Mouse (Mus musculus) liver, embryonic 13.5 days (tissue): ENCODE measurements around the gene Nfia. TPM values are rescaled to one million over a fixed set of nuclear protein-coding genes. Genes with fewer than 3 reads are reported as not detected.

ENCODE experiments used
- ATAC-seq: fragments of 200-750 bp; cut with Nextera tagmentation; 2 replicates; pipeline ENCODE4 v1.8.0; 2017; ENCODE audit warnings: low read depth, mild to moderate bottlenecking, moderate number of reproducible peaks, moderate library complexity
- DNase-seq: peaks from one replicate; pipeline ENCODE4 v3.0.0; 2022
- H3K27ac ChIP-seq: fragments of 300-500 bp; sonication (generic); 2 replicates; pipeline ENCODE4 v1.5.1; 2015; ENCODE audit warnings: moderate library complexity, mild to moderate bottlenecking, inconsistent platforms
- H3K27me3 ChIP-seq: fragments of 300-500 bp; sonication (generic); 2 replicates; pipeline ENCODE4 v1.6.1; 2015; ENCODE audit warnings: mild to moderate bottlenecking, inconsistent platforms
- H3K36me3 ChIP-seq: fragments of 300-500 bp; sonication (generic); 2 replicates; pipeline ENCODE4 v1.6.1; 2015; ENCODE audit warnings: mild to moderate bottlenecking, inconsistent platforms
- H3K4me1 ChIP-seq: fragments of 300-500 bp; sonication (generic); replicated peaks from 2 replicates; pipeline ENCODE4 v1.6.1; 2015; ENCODE audit warnings: inconsistent platforms
- H3K4me2 ChIP-seq: fragments of 300-500 bp; sonication (generic); 2 replicates; pipeline ENCODE4 v1.6.1; 2015; ENCODE audit warnings: inconsistent platforms, mild to moderate bottlenecking, moderate library complexity
- H3K4me3 ChIP-seq: fragments of 300-500 bp; sonication (generic); replicated peaks from 2 replicates; pipeline ENCODE4 v1.5.1; 2015; ENCODE audit warnings: mild to moderate bottlenecking, inconsistent platforms
- H3K9ac ChIP-seq: fragments of 300-500 bp; sonication (generic); 2 replicates; pipeline ENCODE4 v1.6.1; 2015; ENCODE audit warnings: mild to moderate bottlenecking, inconsistent platforms
- H3K9me3 ChIP-seq: fragments of 300-500 bp; sonication (generic); replicated peaks from 2 replicates; pipeline ENCODE4 v1.6.1; 2016; ENCODE audit warnings: inconsistent platforms
- WGBS: fragments of 180-500 bp; shearing (Covaris S2); methylation state at CpG from one replicate; pipeline ENCODE4 v1.1.7; 2015; ENCODE audit not compliant: insufficient replicate concordance; 5-methylcytosine and 5-hydroxymethylcytosine counted together
- polyA plus RNA-seq: library from polyadenylated mRNA; unstranded; fragments of >200 nt; fragmentation: Nextera tagmentation; extraction: Ambion mirVana; gene quantifications from 2 replicates; pipeline ENCODE4 v1.2.1, GENCODE M21; 2015

The Nfia gene
- polyA plus RNA-seq, 1 experiment from 2014 or later, result 3.0 TPM

DNA sequence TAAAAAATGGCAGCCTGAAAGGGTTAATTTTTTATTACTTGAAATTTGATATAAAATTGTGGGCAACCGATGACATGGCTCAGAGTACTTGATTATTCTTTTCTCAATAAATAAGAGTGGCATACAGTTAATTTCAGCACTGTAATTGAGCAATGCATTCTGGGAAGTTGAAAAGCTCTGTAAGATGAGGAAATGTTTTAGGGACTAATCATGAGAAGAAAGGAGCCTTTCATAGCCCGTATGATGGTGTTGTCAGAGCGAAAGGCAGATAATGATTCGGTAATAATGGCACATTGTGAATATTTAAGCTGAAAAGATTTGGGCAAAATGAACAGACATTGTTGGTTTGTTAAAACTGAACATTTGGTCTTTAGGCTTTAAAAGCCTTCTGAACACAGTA lies 133.3 kb downstream of the Nfia start:
- H3K9ac ChIP-seq, result no peak overlapping the region
- H3K9me3 ChIP-seq, result no peaks in the 10 kb centered on the region
- H3K4me1 ChIP-seq, result peaks cover 4% of the 10 kb centered on the region; the same call in 1 of the 2 replicates
- H3K27me3 ChIP-seq, result no peaks in the 10 kb centered on the region
- H3K27ac ChIP-seq, result no peak overlapping the region
- no peak overlapping the region for H3K4me2 ChIP-seq
- no peak for DNase-seq
- ATAC-seq, result no peak
- no peak overlapping the region for H3K4me3 ChIP-seq
- no peaks in the 10 kb centered on the region; the same call in 1 of the 2 replicates for H3K36me3 ChIP-seq
- WGBS, result 71% methylated on average over 4 of the region's 4 CpGs

- DNase-seq (no peak), ATAC-seq (no peak)
- Histone ChIP-seq H3K4me3 (no peak overlapping the region), H3K4me2 (no peak overlapping the region), H3K36me3 (no peaks in the 10 kb centered on the region; the same call in 1 of the 2 replicates), H3K9me3 (no peaks in the 10 kb centered on the region), H3K9ac (no peak overlapping the region), H3K4me1 (0 out of 2 replicates have a peak, but pooled peaks cover 3% of the 10 kb centered on the region), H3K27me3 (no peaks in the 10 kb centered on the region), H3K27ac (no peak overlapping the region)
- WGBS, result 53% methylated on average over 4 of the region's 4 CpGs
Measured at GRCm38 (mm10) chr4:97908576-97909147, 136.1 kb downstream of the Nfia start.

- no peak for DNase-seq
- Histone ChIP-seq H3K9me3 (no peaks in the 10 kb centered on the region), H3K9ac (no peak overlapping the region), H3K27ac (no peak overlapping the region), H3K27me3 (no peaks in the 10 kb centered on the region), H3K4me2 (no peak overlapping the region), H3K4me1 (0 out of 2 replicates have a peak, but pooled peaks cover 3% of the 10 kb centered on the region), H3K36me3 (no peaks in the 10 kb centered on the region; the same call in 1 of the 2 replicates), H3K4me3 (no peak overlapping the region)
- no peak for ATAC-seq
- WGBS, result 72% methylated on average over 9 of the region's 9 CpGs
Measured at GRCm38 (mm10) chr4:97910115-97910776, 137.7 kb downstream of the Nfia start.

DNA sequence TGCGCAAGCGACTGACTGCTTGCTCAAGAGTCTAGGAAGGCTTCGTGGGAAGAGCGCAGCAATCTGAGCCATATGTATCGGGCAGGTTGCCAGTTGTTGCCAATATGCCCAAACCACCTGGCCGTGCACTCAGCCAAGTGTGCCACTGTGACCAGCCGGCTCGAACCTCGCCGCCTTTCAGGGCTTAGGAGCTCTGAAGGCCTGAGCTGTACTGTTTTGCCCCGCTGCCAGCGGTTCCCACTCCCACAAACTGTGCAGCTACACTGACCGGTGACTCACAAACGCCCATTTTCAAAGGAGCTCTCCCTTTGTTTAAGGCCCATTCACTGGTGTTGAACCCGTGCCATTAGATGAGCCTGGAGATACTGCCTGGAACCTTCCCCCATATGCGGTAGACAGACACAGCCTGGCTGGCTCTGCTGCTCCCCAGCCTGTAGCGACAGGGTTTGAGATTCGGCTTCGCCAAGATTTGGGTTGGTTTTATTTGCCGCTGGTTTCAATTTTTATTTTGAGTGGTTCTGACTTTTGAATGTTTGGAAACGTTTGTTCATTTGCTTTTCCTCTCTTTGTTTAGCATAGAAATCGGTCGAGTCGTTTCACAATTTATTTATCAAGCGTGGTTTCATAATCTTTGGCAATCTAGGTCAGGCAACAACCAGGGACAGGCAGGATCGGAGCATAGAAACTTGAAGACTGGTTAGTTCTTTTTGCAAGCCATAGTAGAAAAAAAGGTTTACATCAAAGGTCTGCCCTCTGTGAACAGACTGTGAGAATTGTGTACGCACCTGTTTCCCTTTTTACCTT lies 138.4 kb downstream of the Nfia start:
- DNase-seq, result no peak

GRCm38 (mm10) chr4:97911755-97912154 lies 139.2 kb downstream of the Nfia start:
- DNase-seq, result no peak
- no peak overlapping the region for H3K9ac ChIP-seq
- no peak for ATAC-seq
- H3K27ac ChIP-seq, result no peak overlapping the region
- WGBS, result 74% methylated on average over 7 of the region's 7 CpGs
- H3K36me3 ChIP-seq, result no peaks in the 10 kb centered on the region; the same call in 1 of the 2 replicates
- H3K27me3 ChIP-seq, result no peaks in the 10 kb centered on the region
- H3K9me3 ChIP-seq, result no peaks in the 10 kb centered on the region
- H3K4me1 ChIP-seq, result 0 out of 2 replicates have a peak, but pooled peaks cover 3% of the 10 kb centered on the region
- H3K4me3 ChIP-seq, result no peak overlapping the region
- H3K4me2 ChIP-seq, result no peak overlapping the region

More for the DNA sequence above, 138.4 kb downstream of the Nfia start:
- no peak overlapping the region for H3K4me2 ChIP-seq
- 0 out of 2 replicates have a peak, but pooled peaks cover 3% of the 10 kb centered on the region for H3K4me1 ChIP-seq
- H3K9me3 ChIP-seq, result no peaks in the 10 kb centered on the region
- 78% methylated on average over 27 of the region's 27 CpGs for WGBS
- H3K4me3 ChIP-seq, result no peak overlapping the region
- no peak for ATAC-seq
- H3K27me3 ChIP-seq, result no peaks in the 10 kb centered on the region
- H3K27ac ChIP-seq, result no peak overlapping the region
- H3K36me3 ChIP-seq, result no peaks in the 10 kb centered on the region; the same call in 1 of the 2 replicates
- H3K9ac ChIP-seq, result no peak overlapping the region

DNA sequence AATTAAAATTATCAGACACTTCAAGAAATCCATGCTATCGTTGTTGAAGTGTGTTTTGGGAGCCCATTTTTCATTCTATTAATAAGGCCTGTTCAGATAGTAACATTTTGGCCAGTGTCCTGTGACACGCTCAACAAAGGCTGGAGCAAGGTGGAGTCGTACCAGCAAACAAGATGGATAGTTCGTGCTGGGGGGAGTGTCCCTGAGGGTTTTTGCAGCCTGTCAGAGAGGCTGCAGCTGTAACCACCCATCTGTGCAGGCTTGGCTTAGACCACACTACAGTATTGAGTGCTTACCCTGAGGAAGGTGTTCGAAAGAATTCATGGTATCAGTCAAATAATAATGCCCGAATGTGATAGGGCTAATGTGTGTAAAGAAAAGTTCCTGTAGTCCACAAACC lies 139.6 kb downstream of the Nfia start:
- 73% methylated on average over 6 of the region's 6 CpGs for WGBS
- no peak overlapping the region for H3K27ac ChIP-seq
- ATAC-seq, result no peak

DNA sequence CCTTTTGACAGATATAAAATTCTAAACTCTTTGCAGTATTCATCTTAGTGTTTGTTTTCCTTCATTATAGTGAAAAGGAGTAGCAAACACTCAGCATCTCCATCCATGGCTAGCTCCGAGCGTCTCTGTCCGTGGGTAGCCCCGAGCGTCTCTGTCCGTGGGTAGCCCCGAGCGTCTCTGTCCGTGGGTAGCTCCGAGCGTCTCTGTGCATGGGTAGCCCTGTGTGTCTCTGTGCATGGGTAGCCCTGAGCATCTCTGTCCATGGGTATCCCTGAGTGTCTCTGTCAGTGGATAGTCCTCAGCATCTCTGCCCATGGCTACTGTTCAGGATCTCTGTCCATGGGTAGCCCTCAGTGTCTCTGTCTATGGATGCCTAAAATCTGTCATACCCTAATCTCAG lies 140.0 kb downstream of the Nfia start:
- no peak overlapping the region for H3K27ac ChIP-seq
- H3K36me3 ChIP-seq, result no peaks in the 10 kb centered on the region; the same call in 1 of the 2 replicates
- DNase-seq (no peak), ATAC-seq (no peak)
- H3K27me3 ChIP-seq, result no peaks in the 10 kb centered on the region
- no peak overlapping the region for H3K4me3 ChIP-seq
- no peak overlapping the region for H3K9ac ChIP-seq
- H3K4me2 ChIP-seq, result no peak overlapping the region
- WGBS, result 79% methylated on average over 11 of the region's 11 CpGs
- H3K9me3 ChIP-seq, result no peaks in the 10 kb centered on the region
- H3K4me1 ChIP-seq, result 0 out of 2 replicates have a peak, but pooled peaks cover 3% of the 10 kb centered on the region

More for the DNA sequence above, 139.6 kb downstream of the Nfia start:
- no peaks in the 10 kb centered on the region; the same call in 1 of the 2 replicates for H3K36me3 ChIP-seq
- no peaks in the 10 kb centered on the region for H3K27me3 ChIP-seq
- H3K4me1 ChIP-seq, result 0 out of 2 replicates have a peak, but pooled peaks cover 3% of the 10 kb centered on the region
- no peak overlapping the region for H3K4me3 ChIP-seq
- no peak for DNase-seq
- no peak overlapping the region for H3K4me2 ChIP-seq
- no peaks in the 10 kb centered on the region for H3K9me3 ChIP-seq
- H3K9ac ChIP-seq, result no peak overlapping the region

DNA sequence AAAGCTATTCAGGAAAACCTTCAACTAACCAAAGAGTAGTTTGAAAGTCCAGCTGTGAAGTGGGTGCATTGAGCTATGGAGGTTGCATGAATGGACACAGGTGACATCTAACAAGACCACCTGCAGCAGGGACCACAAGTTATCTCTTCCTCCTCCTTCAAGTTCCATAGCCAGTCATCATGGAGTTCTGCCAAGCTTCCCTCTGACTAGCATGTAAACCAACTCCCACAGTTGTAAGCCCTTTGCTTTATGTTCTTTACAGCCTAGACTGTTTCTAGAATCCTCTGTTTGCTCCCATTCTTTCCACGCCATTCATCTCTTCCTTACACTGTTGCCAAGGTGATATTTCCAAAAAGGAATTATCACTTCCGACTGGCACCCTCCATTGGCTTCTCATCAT lies 141.8 kb downstream of the Nfia start:
- 77% methylated on average over 2 of the region's 2 CpGs for WGBS
- no peak for ATAC-seq

GRCm38 (mm10) chr4:97914761-97915160 lies 142.2 kb downstream of the Nfia start:
- H3K27ac ChIP-seq, result no peak overlapping the region
- no peak overlapping the region for H3K4me2 ChIP-seq
- 72% methylated on average over 5 of the region's 5 CpGs for WGBS
- H3K4me1 ChIP-seq, result no peaks in the 10 kb centered on the region
- no peaks in the 10 kb centered on the region for H3K27me3 ChIP-seq
- DNase-seq, result no peak
- no peaks in the 10 kb centered on the region; the same call in 1 of the 2 replicates for H3K36me3 ChIP-seq
- H3K9me3 ChIP-seq, result no peaks in the 10 kb centered on the region
- ATAC-seq, result no peak
- no peak overlapping the region for H3K9ac ChIP-seq
- no peak overlapping the region for H3K4me3 ChIP-seq

More for the DNA sequence above, 141.8 kb downstream of the Nfia start:
- H3K36me3 ChIP-seq, result no peaks in the 10 kb centered on the region; the same call in 1 of the 2 replicates
- no peak overlapping the region for H3K4me3 ChIP-seq
- no peak overlapping the region for H3K9ac ChIP-seq
- no peaks in the 10 kb centered on the region for H3K4me1 ChIP-seq
- no peak overlapping the region for H3K4me2 ChIP-seq
- no peak for DNase-seq
- no peaks in the 10 kb centered on the region for H3K27me3 ChIP-seq
- H3K9me3 ChIP-seq, result no peaks in the 10 kb centered on the region
- H3K27ac ChIP-seq, result no peak overlapping the region

DNA sequence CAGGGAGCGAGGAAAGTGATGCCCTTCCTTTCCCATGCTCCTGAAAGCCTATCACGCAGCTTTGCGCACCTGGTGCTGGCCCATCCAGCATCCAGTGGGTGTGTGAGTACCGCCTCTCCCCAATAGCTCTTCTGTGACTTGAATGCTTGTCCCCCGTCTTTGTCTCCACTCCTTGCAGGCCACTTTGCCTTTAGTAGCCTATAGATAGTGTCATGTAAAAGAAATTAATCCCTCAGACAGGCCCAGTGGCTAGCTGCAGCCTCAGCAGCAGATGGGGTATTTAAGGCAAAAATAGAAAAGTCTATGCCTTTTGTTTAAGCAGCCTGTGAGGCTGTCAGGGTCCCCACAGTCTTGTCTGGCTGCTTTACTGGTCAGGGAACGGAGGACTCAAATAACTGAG lies 145.0 kb downstream of the Nfia start:
- Histone ChIP-seq H3K27ac (no peak overlapping the region), H3K27me3 (no peaks in the 10 kb centered on the region), H3K9ac (no peak overlapping the region), H3K36me3 (no peaks in the 10 kb centered on the region), H3K4me2 (no peak overlapping the region), H3K9me3 (no peaks in the 10 kb centered on the region), H3K4me1 (0 out of 2 replicates have a peak, but pooled peaks cover 4% of the 10 kb centered on the region), H3K4me3 (no peak overlapping the region)
- no peak for DNase-seq
- no peak for ATAC-seq
- WGBS, result 71% methylated on average over 6 of the region's 6 CpGs

GRCm38 (mm10) chr4:97918675-97919074 lies 146.1 kb downstream of the Nfia start:
- H3K27me3 ChIP-seq, result no peaks in the 10 kb centered on the region
- no peak overlapping the region for H3K9ac ChIP-seq
- 58% methylated on average over 3 of the region's 3 CpGs for WGBS
- H3K9me3 ChIP-seq, result no peaks in the 10 kb centered on the region
- no peak for DNase-seq
- H3K4me1 ChIP-seq, result 0 out of 2 replicates have a peak, but pooled peaks cover 8% of the 10 kb centered on the region
- H3K27ac ChIP-seq, result no peak overlapping the region
- no peaks in the 10 kb centered on the region for H3K36me3 ChIP-seq
- no peak overlapping the region for H3K4me2 ChIP-seq
- ATAC-seq, result no peak
- H3K4me3 ChIP-seq, result no peak overlapping the region
